Mouse (Mus musculus): ENCODE measurements around the gene Gnl2. TPM values are rescaled to one million over a fixed set of nuclear protein-coding genes. Genes with fewer than 3 reads are reported as not detected.

Gnl2 gene
- polyA plus RNA-seq, 1 experiment from 2014 or later = 88.5 TPM

GRCm38 (mm10) chr4:125085346-125085841 is 69.0 kb downstream of the Gnl2 start:
- Histone ChIP-seq H3K4me2 (ENCODE audit: low read depth) (peak overlapping the region; percentile 79), H3K36me3 (ENCODE audit: control insufficient read depth, insufficient read depth, low read length) (no peaks in the 10 kb centered on the region; the same call in 1 of the 2 replicates), H3K4me3 (ENCODE audit: low read depth, low read length) (peak overlapping the region; percentile 86), H3K4me1 (ENCODE audit: control insufficient read depth, insufficient read depth, low read length) (peaks cover 5% of the 10 kb centered on the region), H3K27me3 (ENCODE audit: control insufficient read depth, insufficient read depth, low read length) (no peaks in the 10 kb centered on the region), H3K27ac (ENCODE audit: low read depth, low read length) (peak overlapping the region; percentile 96), H3K9me3 (ENCODE audit: control insufficient read depth, low read length) (no peaks in the 10 kb centered on the region), H3K9ac (ENCODE audit: low read length) (peak overlapping the region; percentile 93)
- WGBS = under 1% methylated on average over 45 of the region's 45 CpGs
- DNase-seq (ENCODE audit: low spot score) (no peak), ATAC-seq (ENCODE audit: insufficient read depth, low FRiP score, low TSS enrichment) (peak; percentile 94)

- DNase-seq (ENCODE audit: low spot score) (no peak), ATAC-seq (ENCODE audit: insufficient read depth, low FRiP score, low TSS enrichment) (no peak)
- H3K4me1 ChIP-seq (ENCODE audit: control insufficient read depth, insufficient read depth, low read length) = no peaks in the 10 kb centered on the region
- WGBS = 95% methylated on average over 5 of the region's 5 CpGs
- H3K4me3 ChIP-seq (ENCODE audit: low read depth, low read length) = no peak overlapping the region
- no peak overlapping the region for H3K27ac ChIP-seq (ENCODE audit: low read depth, low read length)
- H3K9me3 ChIP-seq (ENCODE audit: control insufficient read depth, low read length) = no peaks in the 10 kb centered on the region
- peaks cover 2% of the 10 kb centered on the region for H3K36me3 ChIP-seq (ENCODE audit: control insufficient read depth, insufficient read depth, low read length)
- H3K4me2 ChIP-seq (ENCODE audit: low read depth) = no peak overlapping the region
- no peaks in the 10 kb centered on the region for H3K27me3 ChIP-seq (ENCODE audit: control insufficient read depth, insufficient read depth, low read length)
- H3K9ac ChIP-seq (ENCODE audit: low read length) = no peak overlapping the region
These were observed 76.6 kb downstream of the Gnl2 start for GRCm38 (mm10) chr4:125093031-125093430.

- H3K4me3 ChIP-seq (ENCODE audit: low read depth, low read length) = no peak overlapping the region
- H3K9ac ChIP-seq (ENCODE audit: low read length) = no peak overlapping the region
- H3K27ac ChIP-seq (ENCODE audit: low read depth, low read length) = no peak overlapping the region
- WGBS = 93% methylated on average over 5 of the region's 5 CpGs
- ATAC-seq (ENCODE audit: insufficient read depth, low FRiP score, low TSS enrichment) = no peak
- no peaks in the 10 kb centered on the region; the same call in 1 of the 2 replicates for H3K36me3 ChIP-seq (ENCODE audit: control insufficient read depth, insufficient read depth, low read length)
- no peak overlapping the region for H3K4me2 ChIP-seq (ENCODE audit: low read depth)
- no peaks in the 10 kb centered on the region for H3K9me3 ChIP-seq (ENCODE audit: control insufficient read depth, low read length)
- no peaks in the 10 kb centered on the region for H3K27me3 ChIP-seq (ENCODE audit: control insufficient read depth, insufficient read depth, low read length)
- H3K4me1 ChIP-seq (ENCODE audit: control insufficient read depth, insufficient read depth, low read length) = no peaks in the 10 kb centered on the region
- no peak for DNase-seq (ENCODE audit: low spot score)
These were observed 79.7 kb downstream of the Gnl2 start for GRCm38 (mm10) chr4:125096066-125096465.

GRCm38 (mm10) chr4:125097412-125097811 is 81.0 kb downstream of the Gnl2 start:
- no peaks in the 10 kb centered on the region for H3K9me3 ChIP-seq (ENCODE audit: control insufficient read depth, low read length)
- ATAC-seq (ENCODE audit: insufficient read depth, low FRiP score, low TSS enrichment) (no peak), DNase-seq (ENCODE audit: low spot score) (no peak)
- H3K36me3 ChIP-seq (ENCODE audit: control insufficient read depth, insufficient read depth, low read length) = no peaks in the 10 kb centered on the region
- no peak overlapping the region for H3K9ac ChIP-seq (ENCODE audit: low read length)
- no peaks in the 10 kb centered on the region for H3K27me3 ChIP-seq (ENCODE audit: control insufficient read depth, insufficient read depth, low read length)
- H3K4me2 ChIP-seq (ENCODE audit: low read depth) = no peak overlapping the region
- 77% methylated on average over 4 of the region's 4 CpGs for WGBS
- no peaks in the 10 kb centered on the region for H3K4me1 ChIP-seq (ENCODE audit: control insufficient read depth, insufficient read depth, low read length)
- no peak overlapping the region for H3K4me3 ChIP-seq (ENCODE audit: low read depth, low read length)
- H3K27ac ChIP-seq (ENCODE audit: low read depth, low read length) = no peak overlapping the region

GRCm38 (mm10) chr4:125099458-125099857 is 83.1 kb downstream of the Gnl2 start:
- no peaks in the 10 kb centered on the region for H3K27me3 ChIP-seq (ENCODE audit: control insufficient read depth, insufficient read depth, low read length)
- H3K4me2 ChIP-seq (ENCODE audit: low read depth) = no peak overlapping the region
- H3K27ac ChIP-seq (ENCODE audit: low read depth, low read length) = no peak overlapping the region
- H3K9me3 ChIP-seq (ENCODE audit: control insufficient read depth, low read length) = no peaks in the 10 kb centered on the region
- H3K4me1 ChIP-seq (ENCODE audit: control insufficient read depth, insufficient read depth, low read length) = no peaks in the 10 kb centered on the region
- no peak for ATAC-seq (ENCODE audit: insufficient read depth, low FRiP score, low TSS enrichment)
- DNase-seq (ENCODE audit: low spot score) = peak; percentile 85
- peaks cover 3% of the 10 kb centered on the region; the same call in 1 of the 2 replicates for H3K36me3 ChIP-seq (ENCODE audit: control insufficient read depth, insufficient read depth, low read length)
- WGBS = 9% methylated on average over 8 of the region's 8 CpGs
- no peak overlapping the region for H3K4me3 ChIP-seq (ENCODE audit: low read depth, low read length)
- no peak overlapping the region for H3K9ac ChIP-seq (ENCODE audit: low read length)

- Histone ChIP-seq H3K27me3 (ENCODE audit: control insufficient read depth, insufficient read depth, low read length) (no peaks in the 10 kb centered on the region), H3K36me3 (ENCODE audit: control insufficient read depth, insufficient read depth, low read length) (peaks cover 4% of the 10 kb centered on the region)
These were observed 84.9 kb downstream of the Gnl2 start for GRCm38 (mm10) chr4:125101334-125101733.

More at GRCm38 (mm10) chr4:125101334-125101733, 84.9 kb downstream of the Gnl2 start:
- no peak overlapping the region for H3K27ac ChIP-seq (ENCODE audit: low read depth, low read length)
- whole genome bisulfite sequencing = 78% methylated on average over 13 of the region's 13 CpGs
- H3K4me1 ChIP-seq (ENCODE audit: control insufficient read depth, insufficient read depth, low read length) = no peaks in the 10 kb centered on the region
- DNase-seq (ENCODE audit: low spot score) = no peak
- no peak overlapping the region for H3K4me3 ChIP-seq (ENCODE audit: low read depth, low read length)
- H3K4me2 ChIP-seq (ENCODE audit: low read depth) = no peak overlapping the region
- no peak for ATAC-seq (ENCODE audit: insufficient read depth, low FRiP score, low TSS enrichment)
- no peaks in the 10 kb centered on the region for H3K9me3 ChIP-seq (ENCODE audit: control insufficient read depth, low read length)
- H3K9ac ChIP-seq (ENCODE audit: low read length) = no peak overlapping the region

Other genes starting within 250 kb of the Gnl2 start
- gene Mtf1, start 214.5 kb upstream of the Gnl2 start, polyA plus RNA-seq (2014; fragmentation: Nextera tagmentation; extraction: Ambion mirVana) = 15.3 and 16.0 TPM in 2 replicates
- gene Yrdc, start 165.9 kb upstream of the Gnl2 start, polyA plus RNA-seq (2014; fragmentation: Nextera tagmentation; extraction: Ambion mirVana) = 50.8 and 58.1 TPM in 2 replicates
- 36.5 and 41.5 TPM in 2 replicates for gene 1110065P20Rik, start 165.4 kb upstream of the Gnl2 start, polyA plus RNA-seq (2014; fragmentation: Nextera tagmentation; extraction: Ambion mirVana)
- 9.1 and 11.8 TPM in 2 replicates for gene Maneal, start 154.4 kb upstream of the Gnl2 start, polyA plus RNA-seq (2014; fragmentation: Nextera tagmentation; extraction: Ambion mirVana)
- 3.7 and 4.0 TPM in 2 replicates for gene Epha10, start 135.7 kb upstream of the Gnl2 start, polyA plus RNA-seq (2014; fragmentation: Nextera tagmentation; extraction: Ambion mirVana)
- 4.9 and 6.5 TPM in 2 replicates for gene 9930104L06Rik, start 79.5 kb upstream of the Gnl2 start, polyA plus RNA-seq (2014; fragmentation: Nextera tagmentation; extraction: Ambion mirVana)
- gene Cdca8, start 77.3 kb upstream of the Gnl2 start, polyA plus RNA-seq (2014; fragmentation: Nextera tagmentation; extraction: Ambion mirVana) = 181 and 186 TPM in 2 replicates
- gene Rspo1, start 30.2 kb upstream of the Gnl2 start, polyA plus RNA-seq (2014; fragmentation: Nextera tagmentation; extraction: Ambion mirVana) = 3.9 and 4.2 TPM in 2 replicates
- gene Dnali1, start 49.1 kb downstream of the Gnl2 start, polyA plus RNA-seq (2014; fragmentation: Nextera tagmentation; extraction: Ambion mirVana) = 0.11 TPM in 1 of 2 replicates, not detected in the other
- 35.9 and 36.1 TPM in 2 replicates for gene Snip1, start 50.1 kb downstream of the Gnl2 start, polyA plus RNA-seq (2014; fragmentation: Nextera tagmentation; extraction: Ambion mirVana)
- 98.1 and 102 TPM in 2 replicates for gene Meaf6, start 68.5 kb downstream of the Gnl2 start, polyA plus RNA-seq (2014; fragmentation: Nextera tagmentation; extraction: Ambion mirVana)
- gene Zc3h12a, start 111.3 kb downstream of the Gnl2 start, polyA plus RNA-seq (2014; fragmentation: Nextera tagmentation; extraction: Ambion mirVana) = 0.37 and 0.90 TPM in 2 replicates

Measured in neural tube, embryonic 11.5 days (tissue).